Mouse (Mus musculus) mouse embryonic stem cell (cell line): ENCODE results near the gene Fsd1.

Experiments used
- in situ Hi-C, 2 experiments: fragments of 300-500 bp; cut with MboI; formaldehyde crosslinking; loops; 1 replicate in 1 of 2; 3 replicates in 1 of 2; pipeline ENCODE4 v1.14.3; 2019 to 2020; ENCODE audit warnings: low sequenced_read_pairs in 2 of 2, low pct_unique_long_range_greater_than_20kb in 1 of 2, mixed read lengths in 1 of 2; ENCODE audit not compliant: unreplicated experiment in 1 of 2

Fsd1 gene

GRCm38 (mm10) chr17:56022131-56022988 is 36.1 kb downstream of the Fsd1 start:
- in situ Hi-C loops = no loop called here

GRCm38 (mm10) chr17:56022989-56023290 is 36.6 kb downstream of the Fsd1 start:
- in situ Hi-C loops = no loop called here

- in situ Hi-C loops = no loop called here
Measured at GRCm38 (mm10) chr17:56023386-56023785, 37.1 kb downstream of the Fsd1 start.

GRCm38 (mm10) chr17:56024476-56024875 is 38.2 kb downstream of the Fsd1 start:
- in situ Hi-C loops = no loop called here

GRCm38 (mm10) chr17:56024931-56025330 is 38.6 kb downstream of the Fsd1 start:
- in situ Hi-C loops = no loop called here

GRCm38 (mm10) chr17:56026303-56026702 is 40.0 kb downstream of the Fsd1 start:
- in situ Hi-C loops = no loop called here

- in situ Hi-C loops = no loop called here
Measured at GRCm38 (mm10) chr17:56026881-56027280, 40.6 kb downstream of the Fsd1 start.

- in situ Hi-C loops = no loop called here
Measured at GRCm38 (mm10) chr17:56027801-56028441, 41.6 kb downstream of the Fsd1 start.

- in situ Hi-C loops = no loop called here
Measured at GRCm38 (mm10) chr17:56030238-56030870, 44.0 kb downstream of the Fsd1 start.

- in situ Hi-C loops = no loop called here
Measured at GRCm38 (mm10) chr17:56030919-56031318, 44.6 kb downstream of the Fsd1 start.

- in situ Hi-C loops = no loop called here
Measured at GRCm38 (mm10) chr17:56031431-56031830, 45.1 kb downstream of the Fsd1 start.

GRCm38 (mm10) chr17:56032127-56032733 is 45.9 kb downstream of the Fsd1 start:
- in situ Hi-C loops = no loop called here

- in situ Hi-C loops = no loop called here
Measured at GRCm38 (mm10) chr17:56032831-56033230, 46.5 kb downstream of the Fsd1 start.

- in situ Hi-C loops = no loop called here
Measured at GRCm38 (mm10) chr17:56034040-56034725, 47.9 kb downstream of the Fsd1 start.

- in situ Hi-C loops = no loop called here
Measured at GRCm38 (mm10) chr17:56034726-56035100, 48.4 kb downstream of the Fsd1 start.

GRCm38 (mm10) chr17:56035216-56035615 is 48.9 kb downstream of the Fsd1 start:
- in situ Hi-C loops = no loop called here

GRCm38 (mm10) chr17:56036176-56036900 is 50.0 kb downstream of the Fsd1 start, which contains the start of gene Sh3gl1:
Gene Sh3gl1 (minus strand): TSS chr17:56036635.
- in situ Hi-C loops = no loop called here

- in situ Hi-C loops = no loop called here
Measured at GRCm38 (mm10) chr17:56036901-56037287, 50.6 kb downstream of the Fsd1 start.
